Mouse (Mus musculus) MEL-GATA-1-ER (cell line): ENCODE measurements around the gene Gm49373.
A peak's percentile ranks its signal among the peaks of the same experiment; 100 is the strongest.

ENCODE experiments used
- DNase-seq: peaks from one replicate; pipeline ENCODE4 v3.0.0-alpha.2; 2012; ENCODE audit warnings: low read depth; ENCODE audit errors: extremely low read depth

The Gm49373 gene

GRCm38 (mm10) chr9:21029291-21030054 lies 43.4 kb downstream of the Gm49373 start, which contains the start of gene Icam4:
TSS of gene Icam4 (plus strand) at chr9:21029373.
- DNase-seq: peak; percentile 94

- no peak for DNase-seq
Measured at GRCm38 (mm10) chr9:21028560-21029110, 44.3 kb downstream of the Gm49373 start.

- DNase-seq: no peak
Measured at GRCm38 (mm10) chr9:21027774-21028290, 45.1 kb downstream of the Gm49373 start.

- no peak for DNase-seq
Measured at GRCm38 (mm10) chr9:21026849-21027248, 46.0 kb downstream of the Gm49373 start.

- DNase-seq: no peak
Measured at GRCm38 (mm10) chr9:21025258-21025810, 47.6 kb downstream of the Gm49373 start.

GRCm38 (mm10) chr9:21022726-21023125 lies 50.2 kb downstream of the Gm49373 start:
- DNase-seq: no peak

- no peak for DNase-seq
Measured at GRCm38 (mm10) chr9:21022288-21022687, 50.6 kb downstream of the Gm49373 start.

GRCm38 (mm10) chr9:21021363-21021762 lies 51.5 kb downstream of the Gm49373 start:
- no peak for DNase-seq

GRCm38 (mm10) chr9:21018600-21018999 lies 54.3 kb downstream of the Gm49373 start:
- DNase-seq: no peak

GRCm38 (mm10) chr9:21017177-21017575 lies 55.7 kb downstream of the Gm49373 start:
- no peak for DNase-seq

- DNase-seq: no peak
Measured at GRCm38 (mm10) chr9:21016331-21017176, 56.3 kb downstream of the Gm49373 start.

- DNase-seq: peak; percentile 62
Measured at GRCm38 (mm10) chr9:21015571-21016130, 57.2 kb downstream of the Gm49373 start, which contains the start of gene Icam1. TSS of gene Icam1 (plus strand) at chr9:21015985.

- peak; percentile 90 for DNase-seq
Measured at GRCm38 (mm10) chr9:21014691-21015570, 58.0 kb downstream of the Gm49373 start.
